Mouse (Mus musculus) midbrain, embryonic 14.5 days (tissue): Measurements from ENCODE around the gene Bmp8a. TPM values are rescaled to one million over a fixed set of nuclear protein-coding genes. Genes with fewer than 3 reads are reported as not detected.

Experiments
- ATAC-seq: fragments of 200-750 bp; cut with Nextera tagmentation; 2 replicates; pipeline ENCODE4 v1.8.0; 2017; ENCODE audit warnings: moderate number of reproducible peaks, moderate library complexity; ENCODE audit not compliant: low FRiP score, low TSS enrichment
- DNase-seq: peaks from one replicate; pipeline ENCODE4 v3.0.0-alpha.2; 2015
- H3K27ac ChIP-seq: fragments of 300-500 bp; sonication (generic); replicated peaks from 2 replicates; pipeline ENCODE4 v1.5.1; 2014; ENCODE audit warnings: mild to moderate bottlenecking, low read depth, low read length, moderate library complexity
- H3K27me3 ChIP-seq: fragments of 300-500 bp; sonication (generic); 2 replicates; pipeline ENCODE4 v1.6.1; 2014; ENCODE audit warnings: low read length, control low read depth, mixed read lengths; ENCODE audit not compliant: control insufficient read depth, insufficient read depth
- H3K36me3 ChIP-seq: fragments of 300-500 bp; sonication (generic); 2 replicates; pipeline ENCODE4 v1.6.1; 2014; ENCODE audit warnings: low read length, control low read depth; ENCODE audit not compliant: control insufficient read depth, insufficient read depth
- H3K4me1 ChIP-seq: fragments of 300-500 bp; sonication (generic); 2 replicates; pipeline ENCODE4 v1.6.1; 2014; ENCODE audit warnings: mild to moderate bottlenecking, antibody characterized with exemption, low read length, control low read depth; ENCODE audit not compliant: control insufficient read depth, insufficient read depth
- H3K4me2 ChIP-seq: fragments of 300-500 bp; sonication (generic); 2 replicates; pipeline ENCODE4 v1.6.1; 2014; ENCODE audit warnings: mild to moderate bottlenecking, low read length, moderate library complexity
- H3K4me3 ChIP-seq: fragments of 300-500 bp; sonication (generic); replicated peaks from 2 replicates; pipeline ENCODE4 v1.5.1; 2014; ENCODE audit warnings: low read depth, low read length
- H3K9ac ChIP-seq: fragments of 300-500 bp; sonication (generic); replicated peaks from 2 replicates; pipeline ENCODE4 v1.6.1; 2014; ENCODE audit warnings: mild to moderate bottlenecking, low read length, moderate library complexity
- H3K9me3 ChIP-seq: fragments of 300-500 bp; sonication (generic); 2 replicates; pipeline ENCODE4 v1.6.1; 2016; ENCODE audit warnings: low read length, control low read depth, mixed read lengths; ENCODE audit not compliant: control insufficient read depth
- WGBS: fragments of 180-500 bp; shearing (Covaris S2); extraction: QIAGEN DNeasy Blood & Tissue Kit; methylation state at CpG from one replicate; pipeline ENCODE4 v1.1.7; 2014; 5-methylcytosine and 5-hydroxymethylcytosine counted together
- polyA plus RNA-seq: library from polyadenylated mRNA; unstranded; fragments of >200 nt; fragmentation: Nextera tagmentation; extraction: Ambion mirVana; gene quantifications from 2 replicates; pipeline ENCODE4 v1.2.1, GENCODE M21; 2014

The Bmp8a gene
- polyA plus RNA-seq, result 0.11 TPM in 1 of 2 replicates, not detected in the other

DNA sequence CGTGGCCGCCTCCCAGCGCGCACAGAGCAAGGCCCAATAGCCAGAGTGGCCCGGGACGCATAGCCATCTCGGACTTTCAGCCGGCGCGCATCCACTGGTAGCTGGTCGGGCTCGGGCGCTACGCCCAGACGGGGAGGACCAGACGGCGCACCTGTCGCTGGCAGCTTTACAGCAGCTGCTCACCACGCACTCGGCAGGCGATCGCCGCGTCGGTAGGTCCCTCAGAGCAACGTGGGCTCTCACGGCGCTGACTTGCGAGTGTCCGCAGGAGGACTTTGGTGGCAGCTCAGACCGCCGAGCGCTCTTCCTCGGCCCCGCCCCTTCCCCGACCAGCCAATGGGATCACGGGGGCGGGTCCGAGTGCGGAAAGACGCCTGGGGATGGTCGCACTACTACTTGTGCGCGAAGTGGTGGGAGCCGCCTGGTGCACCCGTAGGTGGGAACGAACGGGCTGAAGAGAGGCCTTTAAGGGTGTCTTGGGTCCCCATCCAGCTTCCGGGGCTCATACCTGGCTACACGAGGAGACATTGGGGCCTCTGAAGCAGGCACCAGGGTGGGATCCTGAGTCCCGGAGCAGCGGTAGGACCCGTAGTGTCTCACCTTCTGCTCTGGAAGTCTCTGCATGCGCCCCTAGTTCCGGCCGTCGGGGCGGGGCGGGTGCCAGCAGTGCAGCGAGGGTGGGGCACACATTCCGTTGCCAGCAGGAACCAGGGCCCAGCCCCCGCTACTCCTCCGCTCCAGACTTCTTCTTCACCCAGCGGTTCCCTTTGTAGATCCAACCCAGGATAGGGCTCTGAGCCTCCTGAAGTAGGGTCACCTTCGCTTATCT is at the start of gene Bmp8a:
Bmp8a (minus strand) TSS at position 611 of the 829 bp plus-strand sequence.
- ATAC-seq (peak; percentile 84), DNase-seq (peak; percentile 88)
- peaks cover 9% of the 10 kb centered on the region; the same call in 1 of the 2 replicates for H3K36me3 ChIP-seq
- 1% methylated on average over 65 of the region's 65 CpGs for WGBS
- peak within 1 kb of the TSS; percentile 44 for H3K4me3 ChIP-seq
- peak within 1 kb of the TSS; percentile 81 for H3K4me2 ChIP-seq
- H3K27ac ChIP-seq, result no peak within 1 kb of the TSS
- peaks cover 11% of the 10 kb centered on the region for H3K4me1 ChIP-seq
- H3K27me3 ChIP-seq, result peaks cover 40% of the 10 kb centered on the region
- no peaks in the 10 kb centered on the region for H3K9me3 ChIP-seq
- H3K9ac ChIP-seq, result no peak within 1 kb of the TSS

DNA sequence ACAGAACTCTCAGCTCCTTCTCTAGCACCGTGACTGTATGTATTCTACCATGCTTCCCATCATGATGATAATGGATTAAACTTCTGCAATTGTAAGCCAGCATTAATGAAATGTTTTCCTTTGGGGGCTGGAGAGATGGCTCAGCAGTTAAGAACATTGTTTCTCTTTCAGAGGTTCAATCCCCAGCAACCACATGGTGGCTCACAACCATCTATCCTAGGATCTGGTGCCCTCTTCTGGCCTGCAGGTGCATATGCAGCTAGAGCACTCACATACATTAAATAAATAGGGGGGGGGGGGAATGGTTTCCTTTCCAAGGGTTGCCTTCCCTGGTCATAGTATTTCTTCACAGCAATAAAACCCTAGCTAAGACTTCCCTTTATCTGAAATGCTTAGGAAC is 49.1 kb upstream of the Bmp8a start:
- peaks cover 91% of the 10 kb centered on the region for H3K36me3 ChIP-seq

DNA sequence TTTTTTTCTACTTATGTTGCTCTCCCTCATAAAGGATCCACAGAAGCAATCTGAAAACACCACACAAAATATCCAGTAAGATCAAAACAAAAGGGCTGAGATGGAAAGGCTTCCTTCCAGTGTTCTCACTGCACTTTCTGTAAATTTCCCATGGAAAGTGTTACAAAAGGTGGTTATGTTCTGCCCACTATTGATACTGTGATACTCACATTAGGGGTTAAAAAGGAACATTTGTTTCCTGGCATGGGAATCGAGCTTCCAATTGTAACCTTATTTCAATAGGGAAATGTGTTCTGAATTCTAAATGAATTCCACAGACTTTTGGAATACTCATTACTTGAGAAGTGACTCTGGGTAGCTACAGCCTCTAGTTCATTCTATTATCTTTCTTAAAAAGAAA is 42.0 kb upstream of the Bmp8a start:
- 40% methylated on average over 1 of the region's 1 CpGs for WGBS
- no peak overlapping the region for H3K4me2 ChIP-seq
- H3K9ac ChIP-seq, result no peak overlapping the region
- ATAC-seq (no peak), DNase-seq (peak; percentile 35)
- no peaks in the 10 kb centered on the region for H3K4me1 ChIP-seq
- H3K27ac ChIP-seq, result peak overlapping the region; percentile 45; the same call in 1 of the 2 replicates
- no peaks in the 10 kb centered on the region for H3K27me3 ChIP-seq
- H3K9me3 ChIP-seq, result no peaks in the 10 kb centered on the region
- H3K4me3 ChIP-seq, result no peak overlapping the region
- H3K36me3 ChIP-seq, result peaks cover 92% of the 10 kb centered on the region

More for the DNA sequence above, 49.1 kb upstream of the Bmp8a start:
- Histone ChIP-seq H3K27me3 (no peaks in the 10 kb centered on the region), H3K4me3 (no peak overlapping the region), H3K4me1 (no peaks in the 10 kb centered on the region), H3K9ac (no peak overlapping the region), H3K9me3 (no peaks in the 10 kb centered on the region), H3K4me2 (no peak overlapping the region), H3K27ac (no peak overlapping the region)
- DNase-seq (peak; percentile 31), ATAC-seq (no peak)
- WGBS, result 90% methylated on average over 1 of the region's 1 CpGs

DNA sequence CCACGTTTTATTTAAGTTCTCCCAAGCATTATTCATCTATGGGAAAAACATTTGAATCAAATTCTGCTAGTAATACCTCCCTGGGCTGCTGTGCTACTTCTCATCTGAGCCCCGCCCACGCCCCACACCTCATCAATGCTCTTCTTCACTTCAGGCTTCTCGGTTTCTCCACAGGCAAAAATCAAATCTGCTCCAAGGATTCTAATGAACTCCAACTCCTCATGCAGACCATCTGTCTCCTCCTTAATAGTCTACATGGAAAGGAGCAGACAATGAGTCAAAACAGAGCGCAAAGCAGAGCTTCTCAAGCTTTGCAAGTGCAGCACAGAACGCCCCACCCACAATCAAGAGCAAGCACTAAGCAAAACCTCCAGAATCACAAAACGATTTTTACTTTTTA is 40.1 kb upstream of the Bmp8a start:
- 93% methylated on average over 7 of the region's 7 CpGs for WGBS
- H3K27me3 ChIP-seq, result no peaks in the 10 kb centered on the region
- no peak overlapping the region for H3K27ac ChIP-seq
- H3K36me3 ChIP-seq, result peaks cover 88% of the 10 kb centered on the region
- no peak for ATAC-seq
- H3K9me3 ChIP-seq, result no peaks in the 10 kb centered on the region
- no peak for DNase-seq
- H3K4me1 ChIP-seq, result no peaks in the 10 kb centered on the region
- H3K4me2 ChIP-seq, result no peak overlapping the region
- no peak overlapping the region for H3K4me3 ChIP-seq
- H3K9ac ChIP-seq, result no peak overlapping the region

DNA sequence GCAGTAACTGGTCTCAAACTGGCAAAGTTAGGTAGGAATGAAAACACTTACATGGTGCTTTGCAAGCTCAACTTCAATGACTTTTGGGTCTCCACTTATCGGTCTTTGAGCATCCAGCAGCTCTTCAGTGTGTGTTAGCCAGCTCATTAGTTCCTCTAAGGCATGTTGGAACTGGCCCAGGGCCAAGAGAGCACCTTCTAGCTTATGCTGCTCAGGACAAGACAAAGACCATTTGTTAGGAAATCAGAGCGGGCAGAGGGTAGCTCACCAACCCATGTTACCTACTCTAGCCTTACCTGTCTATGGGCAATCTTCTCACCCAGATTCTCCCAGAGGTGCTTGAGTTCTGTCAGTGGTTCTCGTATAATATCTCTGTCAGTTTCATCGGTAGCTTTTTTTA is 39.0 kb upstream of the Bmp8a start:
- peaks cover 90% of the 10 kb centered on the region for H3K36me3 ChIP-seq
- 92% methylated on average over 4 of the region's 4 CpGs for WGBS
- no peak for DNase-seq

DNA sequence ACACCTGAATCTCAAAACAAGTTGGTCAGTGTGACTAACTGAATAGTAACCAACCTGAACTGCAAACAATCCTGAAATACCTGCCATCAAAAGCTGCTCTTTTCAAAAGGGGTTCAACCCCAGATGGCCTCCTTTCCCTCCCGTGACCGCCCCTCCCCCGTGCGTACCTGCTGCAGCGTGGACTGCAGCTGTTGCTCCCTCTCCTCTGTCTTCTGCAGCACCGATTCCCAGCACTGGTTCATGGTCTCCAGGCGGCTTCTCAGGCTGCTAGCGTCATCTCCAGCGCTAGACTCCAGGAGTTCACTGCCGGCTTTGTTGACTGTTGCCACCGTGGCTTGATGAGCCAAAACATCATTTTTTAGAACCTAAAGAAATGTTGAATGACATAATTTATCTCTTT is 38.5 kb upstream of the Bmp8a start:
- H3K4me2 ChIP-seq, result no peak overlapping the region
- no peak overlapping the region for H3K4me3 ChIP-seq
- WGBS, result 93% methylated on average over 11 of the region's 11 CpGs
- no peaks in the 10 kb centered on the region for H3K27me3 ChIP-seq
- DNase-seq (no peak), ATAC-seq (no peak)
- no peak overlapping the region for H3K27ac ChIP-seq
- H3K36me3 ChIP-seq, result peaks cover 90% of the 10 kb centered on the region
- no peak overlapping the region for H3K9ac ChIP-seq
- H3K9me3 ChIP-seq, result no peaks in the 10 kb centered on the region
- no peaks in the 10 kb centered on the region for H3K4me1 ChIP-seq

More for the DNA sequence above, 39.0 kb upstream of the Bmp8a start:
- ATAC-seq, result no peak
- no peak overlapping the region for H3K9ac ChIP-seq
- H3K9me3 ChIP-seq, result no peaks in the 10 kb centered on the region
- H3K4me3 ChIP-seq, result no peak overlapping the region
- H3K4me2 ChIP-seq, result no peak overlapping the region
- no peaks in the 10 kb centered on the region for H3K4me1 ChIP-seq
- H3K27me3 ChIP-seq, result no peaks in the 10 kb centered on the region
- no peak overlapping the region for H3K27ac ChIP-seq

GRCm38 (mm10) chr4:123376031-123376430 is 33.0 kb upstream of the Bmp8a start:
- no peaks in the 10 kb centered on the region for H3K4me1 ChIP-seq
- DNase-seq (no peak), ATAC-seq (no peak)
- no peaks in the 10 kb centered on the region for H3K27me3 ChIP-seq
- H3K9ac ChIP-seq, result no peak overlapping the region
- 91% methylated on average over 3 of the region's 3 CpGs for WGBS
- no peak overlapping the region for H3K4me2 ChIP-seq
- H3K9me3 ChIP-seq, result no peaks in the 10 kb centered on the region
- H3K36me3 ChIP-seq, result peaks cover 92% of the 10 kb centered on the region
- H3K4me3 ChIP-seq, result no peak overlapping the region
- H3K27ac ChIP-seq, result no peak overlapping the region

DNA sequence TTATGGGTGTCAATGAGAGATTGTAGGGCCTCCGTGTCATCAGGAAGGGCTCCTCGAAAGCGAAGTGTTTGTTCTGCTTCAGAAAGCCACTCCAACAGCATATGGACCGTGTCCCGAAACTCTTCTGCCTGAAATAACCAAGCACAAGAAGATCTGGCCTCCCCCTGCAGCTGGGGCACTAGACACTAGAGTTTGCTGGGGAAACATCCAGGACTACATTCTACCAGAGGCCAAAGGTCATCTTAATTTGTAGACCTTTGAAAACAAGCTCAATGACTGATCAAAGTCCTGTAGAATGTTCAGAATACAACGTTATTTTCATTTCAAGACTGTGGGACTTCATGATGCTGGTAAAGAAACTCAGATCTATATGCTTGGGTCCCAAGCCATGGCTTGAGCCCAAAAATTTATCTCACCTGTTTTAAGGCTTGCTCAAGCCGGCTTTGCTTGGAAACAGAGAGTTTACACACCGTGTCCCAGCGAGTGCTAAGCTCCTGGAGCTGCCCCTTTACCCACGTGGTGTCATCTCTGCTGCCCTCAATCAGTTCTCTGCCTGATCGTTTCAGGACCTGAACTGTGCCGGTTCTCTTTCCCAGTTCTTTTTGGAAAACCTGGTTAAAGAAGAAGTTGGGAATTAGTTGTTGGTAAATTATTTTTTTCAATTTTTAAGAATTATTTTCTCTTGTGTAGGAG is 31.4 kb upstream of the Bmp8a start:
- Histone ChIP-seq H3K27me3 (no peaks in the 10 kb centered on the region), H3K36me3 (peaks cover 96% of the 10 kb centered on the region), H3K4me3 (no peak overlapping the region), H3K4me2 (no peak overlapping the region), H3K4me1 (no peaks in the 10 kb centered on the region), H3K9ac (no peak overlapping the region), H3K9me3 (no peaks in the 10 kb centered on the region), H3K27ac (no peak overlapping the region)
- WGBS, result 94% methylated on average over 12 of the region's 12 CpGs
- ATAC-seq (no peak), DNase-seq (no peak)
